Mouse (Mus musculus) embryonic fibroblast, embryonic 13.5 days (primary cell): Measurements from ENCODE around the gene Sult5a1. TPM values are rescaled to one million over a fixed set of nuclear protein-coding genes. Genes with fewer than 3 reads are reported as not detected.

Source experiments
- H3K27ac ChIP-seq: 2 replicates; pipeline ENCODE4 v1.5.1; 2012; ENCODE audit warnings: low read length, control low read depth, inconsistent platforms; ENCODE audit not compliant: insufficient read depth
- H3K4me1 ChIP-seq: 2 replicates; pipeline ENCODE4 v1.6.1; 2011; ENCODE audit warnings: low read length; ENCODE audit not compliant: control insufficient read depth, insufficient read depth
- H3K4me3 ChIP-seq: 2 replicates; pipeline ENCODE4 v1.5.1; 2011; ENCODE audit warnings: mild to moderate bottlenecking, control low read depth, low read length; ENCODE audit not compliant: insufficient read depth
- CTCF ChIP-seq: IDR thresholded peaks from 2 replicates; pipeline ENCODE4 v1.5.1; 2011; ENCODE audit warnings: mild to moderate bottlenecking, control low read depth, low read length, moderate library complexity, borderline replicate concordance; ENCODE audit not compliant: insufficient read depth
- POLR2A ChIP-seq: IDR thresholded peaks from 2 replicates; pipeline ENCODE4 v1.6.1; 2011; ENCODE audit warnings: low read depth, mild to moderate bottlenecking, control low read depth, low read length, moderate library complexity
- polyA plus RNA-seq: library from polyadenylated mRNA; stranded (reverse); fragments of >200 nt; gene quantifications from 2 replicates; pipeline ENCODE4 v1.2.4, GENCODE M21; 2011; ENCODE audit warnings: low read depth; ENCODE audit not compliant: missing spikeins, insufficient read length

Sult5a1 gene
- polyA plus RNA-seq, 1 experiment, result 1.1 TPM

DNA sequence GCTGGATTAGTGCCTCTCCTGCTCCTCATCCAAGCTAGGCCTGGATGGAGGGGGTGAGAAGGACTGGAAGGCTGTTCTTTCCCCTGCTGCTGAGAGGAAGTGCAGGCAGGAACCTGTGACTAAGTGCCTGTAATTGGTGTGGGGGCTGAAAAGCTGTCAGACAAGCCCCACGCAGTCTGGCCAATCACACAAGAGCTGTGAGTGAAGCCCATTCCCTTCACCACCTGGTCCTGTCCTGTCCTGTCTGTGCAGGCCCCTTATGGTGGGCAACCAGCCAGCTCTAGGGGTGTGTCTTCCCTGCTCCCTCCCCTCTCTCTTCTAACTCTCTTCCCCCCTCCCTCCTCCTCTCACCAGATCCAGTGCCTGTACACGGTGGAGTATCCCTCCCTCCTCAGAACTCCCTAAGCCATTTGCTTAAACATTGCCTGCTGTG is 20.5 kb downstream of the Sult5a1 start:
- Histone ChIP-seq H3K4me3 (no peak overlapping the region), H3K4me1 (peaks cover 21% of the 10 kb centered on the region), H3K27ac (peak overlapping the region; percentile 70)
- TF ChIP-seq CTCF, result no peak
- peak; percentile 62 for TF ChIP-seq POLR2A

DNA sequence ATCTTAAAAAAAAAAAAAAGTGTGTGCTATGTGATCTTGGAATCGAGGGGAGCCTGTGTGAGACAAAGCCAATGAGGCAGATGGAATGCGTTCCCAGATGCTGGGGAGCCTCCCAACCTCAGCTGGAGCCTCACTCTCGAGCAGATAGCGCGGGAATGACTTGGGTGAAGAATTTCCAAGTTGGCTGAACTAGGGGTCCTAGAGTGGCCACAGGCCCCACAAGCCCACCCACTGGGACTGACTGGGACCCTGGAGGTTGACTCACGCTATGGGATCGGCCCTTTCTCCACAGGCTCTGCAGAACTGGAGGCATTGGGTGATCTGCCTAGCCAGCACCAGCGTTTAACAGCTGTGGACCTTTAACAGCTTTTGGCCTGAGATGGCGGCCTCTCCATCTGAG is 21.8 kb downstream of the Sult5a1 start:
- TF ChIP-seq POLR2A (no peak), CTCF (no peak)
- H3K27ac ChIP-seq, result no peak overlapping the region
- no peak overlapping the region for H3K4me3 ChIP-seq
- peaks cover 18% of the 10 kb centered on the region for H3K4me1 ChIP-seq

DNA sequence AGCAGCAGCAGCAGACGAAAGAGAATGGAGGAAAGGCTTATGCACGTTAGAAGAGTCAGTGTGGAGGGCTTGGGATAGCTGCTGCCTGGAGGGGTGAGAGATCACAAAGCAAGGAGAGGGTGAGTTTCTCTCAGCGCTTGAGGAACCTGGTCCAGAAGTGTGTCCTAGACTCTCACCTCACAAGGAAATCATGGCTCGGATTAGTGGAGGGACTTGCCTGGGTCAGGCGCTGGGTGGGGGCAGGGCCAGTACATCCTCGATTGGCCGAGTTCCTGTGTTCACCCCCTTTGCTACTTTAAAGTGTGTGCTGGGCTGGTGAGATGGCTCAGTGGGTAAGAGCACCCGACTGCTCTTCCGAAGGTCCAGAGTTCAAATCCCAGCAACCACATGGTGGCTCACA is 22.3 kb downstream of the Sult5a1 start:
- Histone ChIP-seq H3K4me1 (peaks cover 18% of the 10 kb centered on the region), H3K4me3 (no peak overlapping the region), H3K27ac (no peak overlapping the region)
- TF ChIP-seq POLR2A (no peak), CTCF (no peak)

DNA sequence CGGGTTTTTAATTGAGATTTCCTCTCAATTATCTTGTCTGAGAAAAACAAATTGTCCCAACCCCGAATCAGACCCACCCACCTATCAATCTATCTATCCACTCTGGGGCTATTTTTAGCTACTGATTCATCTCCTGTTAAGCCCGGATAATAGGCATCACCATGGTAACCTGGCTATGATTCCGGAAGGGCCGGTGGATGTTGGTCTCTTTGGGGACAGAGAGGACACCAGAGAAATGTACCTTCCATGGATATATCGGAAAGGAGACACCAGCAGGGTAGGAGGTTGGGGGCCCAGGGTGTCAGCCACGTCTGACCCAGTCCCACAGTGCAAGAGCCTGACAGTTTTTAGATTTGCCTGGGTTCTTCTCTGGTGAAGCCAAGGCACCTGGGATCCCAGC is 22.7 kb downstream of the Sult5a1 start:
- TF ChIP-seq CTCF (no peak), POLR2A (no peak)
- Histone ChIP-seq H3K27ac (no peak overlapping the region), H3K4me1 (peaks cover 18% of the 10 kb centered on the region), H3K4me3 (no peak overlapping the region)

DNA sequence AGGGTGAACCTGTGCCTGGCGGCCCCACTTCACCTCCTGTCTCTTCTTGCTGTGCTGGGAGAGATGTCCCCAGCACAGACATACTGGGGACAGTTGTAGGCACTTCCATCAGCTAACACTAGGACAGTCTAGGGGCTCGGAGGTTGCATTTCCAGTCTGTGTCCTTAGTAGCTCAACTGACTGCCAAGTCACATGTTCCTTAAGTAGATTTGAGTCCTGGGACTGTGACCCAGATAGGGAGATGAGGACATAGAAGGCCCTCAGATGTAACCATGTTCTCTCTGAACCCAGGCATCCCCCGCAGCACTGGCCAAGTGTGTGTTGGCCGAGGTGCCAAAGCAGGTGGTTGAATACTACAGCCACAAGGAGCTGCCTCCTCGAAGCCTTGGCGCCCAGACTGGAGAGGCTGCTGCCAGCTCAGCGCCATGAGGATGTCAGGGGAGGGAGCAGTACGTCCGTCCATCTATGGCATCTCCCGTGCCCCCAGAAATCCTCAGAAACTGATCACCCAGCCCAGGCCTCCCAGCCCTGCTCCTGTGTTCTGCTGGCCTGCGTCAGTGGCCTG is 23.9 kb downstream of the Sult5a1 start:
- Histone ChIP-seq H3K4me3 (no peak overlapping the region), H3K27ac (no peak overlapping the region), H3K4me1 (peaks cover 18% of the 10 kb centered on the region)
- no peak for TF ChIP-seq CTCF
- no peak for TF ChIP-seq POLR2A

DNA sequence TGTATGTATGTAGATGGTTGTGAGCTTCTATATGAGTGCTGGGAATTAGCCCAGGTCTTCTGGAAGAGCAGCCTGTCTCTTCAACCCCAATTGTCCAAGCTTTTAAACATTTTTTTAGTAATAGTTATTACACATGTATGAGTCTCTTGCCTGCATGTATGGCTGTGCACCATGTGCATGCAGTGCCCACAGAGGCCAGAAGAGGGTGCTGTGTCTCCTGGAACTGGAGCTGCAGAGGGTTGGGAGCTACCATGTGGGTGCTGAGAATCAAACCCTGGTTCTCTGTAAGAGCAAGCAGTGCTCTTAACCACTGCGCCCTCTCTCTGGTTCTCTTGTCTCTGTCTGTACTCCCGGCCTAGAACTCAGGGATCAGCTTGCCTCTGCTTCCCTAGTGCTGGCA is 25.2 kb downstream of the Sult5a1 start:
- Histone ChIP-seq H3K4me1 (peaks cover 17% of the 10 kb centered on the region), H3K4me3 (no peak overlapping the region), H3K27ac (no peak overlapping the region)
- TF ChIP-seq CTCF (no peak), POLR2A (no peak)

DNA sequence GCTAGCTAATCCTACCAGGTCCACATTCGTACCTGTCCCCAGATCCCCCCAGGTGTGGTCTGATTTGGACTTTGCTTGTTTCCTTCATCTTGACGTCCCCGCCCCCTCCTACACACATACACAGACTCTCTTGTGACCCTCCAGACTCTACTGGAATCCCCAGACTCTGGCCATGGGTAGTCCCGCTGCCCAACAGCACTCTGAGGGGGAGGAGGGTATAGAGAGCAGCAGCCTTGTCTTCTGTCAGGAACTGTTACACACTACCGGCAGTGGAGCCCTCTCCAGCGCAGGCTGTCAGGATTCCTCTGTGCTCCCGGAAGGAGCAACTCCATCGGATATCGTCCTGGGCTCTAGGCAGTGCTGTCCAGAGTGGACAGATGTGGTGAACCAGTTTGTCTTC is 27.1 kb downstream of the Sult5a1 start:
- Histone ChIP-seq H3K4me1 (peaks cover 8% of the 10 kb centered on the region; the same call in 1 of the 2 replicates), H3K4me3 (no peak overlapping the region), H3K27ac (no peak overlapping the region)
- TF ChIP-seq POLR2A, result no peak
- TF ChIP-seq CTCF, result no peak

DNA sequence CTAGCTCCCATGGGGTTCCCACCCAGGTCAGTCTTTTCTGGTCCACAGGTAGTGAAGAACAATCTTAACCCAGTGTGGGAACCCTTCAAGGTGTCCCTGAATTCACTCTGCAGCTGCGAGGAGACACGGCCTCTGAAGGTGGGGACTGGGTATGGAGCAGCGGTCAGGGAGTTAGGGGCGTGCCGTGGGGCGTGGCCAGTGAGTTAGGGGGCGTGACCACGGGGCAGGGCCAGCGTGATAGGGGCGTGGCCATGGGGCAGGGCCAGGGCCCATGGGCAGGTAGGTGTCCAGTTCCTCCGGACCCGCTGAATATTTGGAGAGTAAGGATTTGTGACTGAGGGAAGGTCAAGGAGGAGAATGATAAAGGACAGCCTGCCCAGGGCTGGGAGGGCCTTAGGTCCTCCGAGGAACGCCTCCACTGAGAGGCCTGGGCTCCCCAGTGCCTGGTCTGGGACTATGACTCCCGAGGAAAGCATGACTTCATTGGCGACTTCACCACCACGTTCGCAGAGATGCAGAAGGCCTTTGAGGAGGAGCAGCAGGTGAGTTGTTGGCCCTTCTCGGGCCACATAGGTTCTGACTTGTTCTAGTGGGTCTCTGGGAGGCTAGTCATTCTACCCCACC is 31.8 kb downstream of the Sult5a1 start:
- no peak overlapping the region for H3K27ac ChIP-seq
- TF ChIP-seq CTCF, result no peak
- TF ChIP-seq POLR2A, result no peak
- peaks cover 6% of the 10 kb centered on the region; the same call in 1 of the 2 replicates for H3K4me1 ChIP-seq
- no peak overlapping the region for H3K4me3 ChIP-seq

DNA sequence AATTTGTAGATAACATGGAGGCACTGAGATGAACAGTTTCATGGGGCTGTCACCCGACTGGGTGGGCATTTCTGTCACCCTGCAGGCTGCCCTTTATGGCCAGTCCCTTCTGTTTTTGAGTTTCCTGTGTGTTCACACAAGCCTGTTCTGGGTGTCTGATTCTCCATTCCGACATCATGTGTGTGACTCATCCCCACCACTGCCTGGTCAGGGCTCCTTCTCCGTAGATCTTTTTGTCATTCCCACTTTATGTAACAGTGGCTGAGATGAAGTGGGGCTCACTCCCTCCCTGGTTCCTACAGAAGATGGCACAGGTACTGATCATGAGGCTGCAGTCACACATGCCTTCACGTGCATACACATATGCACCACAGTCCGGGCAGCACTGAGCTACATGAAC is 35.4 kb downstream of the Sult5a1 start:
- Histone ChIP-seq H3K4me1 (peaks cover 6% of the 10 kb centered on the region; the same call in 1 of the 2 replicates), H3K27ac (no peak overlapping the region), H3K4me3 (no peak overlapping the region)
- TF ChIP-seq CTCF, result no peak
- TF ChIP-seq POLR2A, result no peak

DNA sequence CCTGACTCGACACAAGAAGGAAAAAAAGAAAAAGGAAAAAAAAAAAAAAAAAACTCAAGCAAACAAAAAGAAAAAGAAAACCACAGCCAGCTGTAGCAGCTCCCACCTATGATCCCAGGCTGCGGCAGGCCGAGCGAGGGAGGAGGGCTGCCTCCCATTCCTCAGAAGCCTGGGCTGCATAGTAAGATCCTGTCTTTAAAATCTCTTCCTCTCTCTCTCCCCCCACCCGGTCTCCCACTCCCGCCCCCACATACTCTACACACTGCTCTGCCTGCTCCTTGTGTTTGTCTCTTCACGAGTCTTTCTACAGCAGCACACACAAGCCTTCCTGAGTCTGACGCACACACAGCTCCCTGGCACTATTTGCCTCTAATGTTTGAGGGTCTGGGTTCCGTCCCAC is 36.1 kb downstream of the Sult5a1 start:
- peaks cover 6% of the 10 kb centered on the region; the same call in 1 of the 2 replicates for H3K4me1 ChIP-seq
- no peak overlapping the region for H3K4me3 ChIP-seq
- no peak overlapping the region for H3K27ac ChIP-seq
- TF ChIP-seq CTCF, result no peak
- no peak for TF ChIP-seq POLR2A
